Mouse (Mus musculus): ENCODE results near the gene Tnfsf15.

The Tnfsf15 gene

GRCm38 (mm10) chr4:63744693-63745171, at the start of gene Tnfsf15:
Gene Tnfsf15 (minus strand): TSS chr4:63745113.
- DNase-seq (ENCODE audit: low spot score in 2 of 2), result no peak

GRCm38 (mm10) chr4:63792328-63792727, 47.4 kb upstream of the Tnfsf15 start:
- no peak for DNase-seq (ENCODE audit: low spot score in 2 of 2)

- no peak for DNase-seq (ENCODE audit: low spot score in 2 of 2)
These were observed 40.6 kb upstream of the Tnfsf15 start for GRCm38 (mm10) chr4:63785466-63785865.

- DNase-seq (ENCODE audit: low spot score in 2 of 2), result no peak
These were observed 38.9 kb upstream of the Tnfsf15 start for GRCm38 (mm10) chr4:63783826-63784225.

GRCm38 (mm10) chr4:63782970-63783613, 38.2 kb upstream of the Tnfsf15 start:
- no peak for DNase-seq (ENCODE audit: low spot score in 2 of 2)

DNA sequence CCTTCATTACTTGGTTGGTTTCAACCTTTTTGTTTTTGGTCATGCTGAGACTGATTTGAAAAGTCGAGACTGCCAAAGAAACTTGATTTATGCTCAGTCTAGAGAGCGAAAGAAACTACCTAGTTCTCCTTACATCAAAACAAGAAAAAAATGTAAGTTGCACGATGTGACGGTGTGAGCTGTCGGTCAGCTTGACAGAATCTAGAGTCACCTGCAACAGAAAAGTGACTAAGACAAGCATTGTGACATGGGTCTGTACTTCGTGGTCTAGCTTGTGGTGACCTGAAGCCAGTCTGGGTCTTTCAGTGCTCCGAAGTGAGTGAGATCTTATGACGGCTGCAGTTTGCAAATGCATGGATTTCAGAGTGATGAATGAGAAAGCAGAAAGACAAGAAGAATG, 32.3 kb upstream of the Tnfsf15 start:
- no peak for DNase-seq (ENCODE audit: low spot score in 2 of 2)

- no peak for DNase-seq (ENCODE audit: low spot score in 2 of 2)
These were observed 28.6 kb upstream of the Tnfsf15 start for GRCm38 (mm10) chr4:63773306-63774090.

DNA sequence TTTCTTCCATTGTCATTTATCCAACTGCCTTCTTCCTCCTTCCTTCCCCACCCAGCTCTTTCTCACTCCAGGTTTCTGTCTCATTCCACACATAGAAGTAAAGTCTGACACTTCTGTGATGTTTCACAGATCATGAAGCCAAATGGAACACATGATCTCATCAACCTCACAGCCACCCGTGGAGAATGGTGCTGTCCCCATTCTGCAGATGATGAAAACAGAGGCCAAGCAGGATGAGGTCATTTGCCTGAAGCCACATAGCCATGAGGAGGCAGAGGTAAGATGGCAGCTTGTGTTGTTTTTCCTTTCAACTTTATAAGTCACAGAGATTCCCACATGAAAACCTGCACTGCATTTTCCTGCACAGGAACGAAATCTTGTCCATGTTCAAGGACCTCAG, 27.6 kb upstream of the Tnfsf15 start:
- DNase-seq (ENCODE audit: low spot score in 2 of 2), result no peak

DNA sequence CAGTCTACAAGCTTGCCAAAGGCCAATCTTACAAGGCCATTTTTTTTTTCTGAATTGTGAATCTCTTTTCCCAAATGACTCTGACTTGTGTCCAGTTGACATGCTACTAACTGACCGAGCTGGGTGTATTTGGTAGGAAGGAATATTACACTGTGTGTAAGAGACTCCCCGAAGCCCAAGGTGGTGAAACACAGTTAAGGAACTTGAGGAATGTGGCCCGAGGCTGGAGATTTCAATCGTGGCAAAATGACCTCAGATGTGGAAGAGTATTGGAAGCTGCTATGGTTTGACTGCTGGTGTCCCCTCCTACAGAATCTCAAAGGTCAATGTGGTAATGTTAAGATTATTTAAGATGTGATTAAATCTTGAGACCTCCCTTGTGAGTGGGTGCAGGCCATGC, 26.4 kb upstream of the Tnfsf15 start:
- no peak for DNase-seq (ENCODE audit: low spot score in 2 of 2)

DNA sequence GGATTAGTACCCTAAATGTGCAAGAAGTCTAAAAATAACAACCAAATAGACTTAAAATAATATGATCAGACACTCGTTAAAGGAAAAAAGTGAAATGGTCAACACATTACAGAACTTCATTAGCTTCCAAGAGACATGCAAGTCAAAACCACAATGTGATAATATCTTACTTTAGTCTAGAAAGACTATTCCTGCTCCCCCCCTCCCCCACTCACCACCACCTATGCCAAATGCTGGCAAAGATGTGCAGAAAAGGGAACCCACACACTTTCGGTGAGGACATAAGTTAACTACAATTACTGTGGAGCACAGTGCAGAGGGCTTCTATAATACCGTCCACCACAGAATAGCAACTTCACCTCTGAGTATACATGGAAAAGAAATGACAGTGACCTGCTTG, 24.2 kb upstream of the Tnfsf15 start:
- DNase-seq (ENCODE audit: low spot score in 2 of 2), result no peak

DNA sequence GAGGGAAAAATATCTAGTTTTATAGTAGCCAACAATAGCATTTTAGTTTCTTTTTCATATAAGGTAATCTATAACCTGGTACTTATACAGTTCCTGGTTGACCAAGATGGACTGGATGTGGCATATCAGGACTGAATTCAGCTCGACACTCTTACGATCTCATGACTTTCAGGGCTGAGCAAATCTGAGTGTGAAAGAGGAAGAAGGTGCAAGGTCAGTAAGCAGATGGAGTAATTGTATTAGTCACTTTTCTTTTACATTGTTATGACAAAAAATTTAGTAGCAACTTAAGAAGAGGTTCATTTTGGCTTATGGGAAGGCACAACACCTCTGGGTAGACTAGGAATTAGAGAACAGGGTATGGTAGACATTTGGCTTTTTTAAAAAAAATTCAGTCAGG, 20.1 kb upstream of the Tnfsf15 start:
- DNase-seq (ENCODE audit: low spot score in 2 of 2), result no peak

GRCm38 (mm10) chr4:63759931-63760330, 15.0 kb upstream of the Tnfsf15 start:
- no peak for DNase-seq (ENCODE audit: low spot score in 2 of 2)

DNA sequence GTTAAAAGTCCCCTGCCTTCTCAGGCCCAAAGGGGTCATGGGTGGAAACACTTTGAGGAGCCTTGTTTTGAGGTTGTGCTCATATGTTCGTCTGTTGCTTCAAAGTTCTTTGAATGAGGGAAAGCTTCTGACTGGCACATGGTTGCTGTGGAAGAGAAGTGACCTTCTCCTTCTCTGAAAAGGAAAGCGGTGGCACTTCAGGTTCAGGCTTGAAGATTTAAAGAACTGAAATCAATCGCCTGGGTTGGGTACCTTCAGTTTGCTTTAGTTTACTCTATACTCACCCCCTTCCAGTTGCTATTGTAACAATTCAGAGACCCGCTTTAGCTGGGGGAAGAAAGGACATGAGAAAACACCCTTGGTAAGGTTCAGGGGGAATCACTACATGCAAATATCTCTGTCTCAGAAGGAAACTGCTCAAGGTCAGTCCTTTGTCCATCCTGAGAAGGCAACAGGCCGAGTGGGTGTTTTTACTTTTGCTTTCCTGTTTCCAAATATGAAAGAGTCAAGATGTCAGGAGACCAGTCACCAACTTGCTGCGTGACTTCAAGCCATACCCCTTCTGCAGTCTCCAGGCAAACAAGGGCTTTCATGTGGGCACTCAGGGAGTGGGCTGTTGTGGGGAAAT, 12.7 kb upstream of the Tnfsf15 start:
- no peak for DNase-seq (ENCODE audit: low spot score in 2 of 2)

- DNase-seq (ENCODE audit: low spot score in 2 of 2), result no peak
These were observed 11.2 kb upstream of the Tnfsf15 start for GRCm38 (mm10) chr4:63756072-63756471.

- no peak for DNase-seq (ENCODE audit: low spot score in 2 of 2)
These were observed 9.6 kb upstream of the Tnfsf15 start for GRCm38 (mm10) chr4:63754467-63755020.

DNA sequence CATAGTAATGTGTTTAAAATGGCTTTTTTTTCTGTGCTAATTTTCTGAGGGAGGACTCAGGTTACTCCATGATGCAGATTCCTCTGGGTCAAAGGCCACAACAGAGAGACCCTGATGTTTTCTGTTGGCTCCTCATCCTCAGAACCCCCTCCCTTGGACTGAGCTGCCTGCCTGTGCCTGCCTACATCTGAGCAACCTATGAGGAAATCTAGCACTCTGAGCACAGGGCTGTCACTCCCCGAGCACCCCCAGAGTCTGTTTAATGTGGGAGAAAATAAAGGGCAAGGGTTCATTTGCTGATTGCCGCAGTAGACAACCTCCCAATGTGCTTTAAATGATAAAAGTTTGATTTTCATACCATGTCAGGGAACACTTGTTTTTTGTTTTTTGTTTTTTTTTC, 8.9 kb upstream of the Tnfsf15 start:
- DNase-seq (ENCODE audit: low spot score in 2 of 2), result no peak

DNA sequence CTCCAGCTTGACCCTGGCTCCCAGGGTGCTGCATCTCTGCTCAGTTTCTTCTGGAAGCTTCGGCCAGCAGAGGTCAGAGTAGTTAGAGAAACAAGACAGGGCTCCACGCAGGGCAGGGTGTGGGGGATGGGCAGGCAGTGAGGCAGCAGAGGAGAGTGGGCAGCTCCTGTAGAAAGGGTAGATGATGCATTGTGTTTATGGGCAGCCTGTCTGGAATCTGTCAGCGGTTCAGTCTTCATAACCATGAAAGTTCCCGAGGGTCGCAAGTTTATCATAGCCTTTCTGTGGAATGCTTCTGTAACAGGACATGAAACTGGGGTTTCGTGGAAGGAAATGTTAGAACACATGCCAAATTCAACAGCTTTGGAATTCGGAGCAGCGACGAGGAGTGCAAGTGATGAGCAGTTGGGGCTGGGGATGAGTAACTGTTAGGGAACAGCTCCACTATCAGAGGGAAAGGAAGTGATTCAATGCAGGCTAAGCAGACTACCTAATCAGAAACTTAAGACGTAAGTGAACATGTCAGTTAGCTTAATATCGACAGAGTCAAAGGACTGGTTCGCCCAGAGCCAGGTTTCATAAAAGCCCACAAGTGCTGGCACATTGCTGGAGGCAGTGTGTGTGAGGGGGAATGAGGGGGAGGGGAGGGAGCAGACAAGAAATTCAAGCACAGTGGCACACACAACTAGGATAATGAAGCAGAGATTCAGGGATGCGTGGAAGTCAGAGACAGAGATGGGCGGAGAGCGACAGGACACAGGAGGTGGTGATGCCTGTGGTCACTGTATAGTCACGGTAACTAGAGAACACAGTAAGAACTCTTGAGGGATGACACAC, 8.0 kb upstream of the Tnfsf15 start:
- peak in 1 of 2 experiments; percentile 5 for DNase-seq (ENCODE audit: low spot score in 2 of 2)

- DNase-seq (ENCODE audit: low spot score in 2 of 2), result no peak
These were observed 3.3 kb upstream of the Tnfsf15 start for GRCm38 (mm10) chr4:63748061-63748730.

DNA sequence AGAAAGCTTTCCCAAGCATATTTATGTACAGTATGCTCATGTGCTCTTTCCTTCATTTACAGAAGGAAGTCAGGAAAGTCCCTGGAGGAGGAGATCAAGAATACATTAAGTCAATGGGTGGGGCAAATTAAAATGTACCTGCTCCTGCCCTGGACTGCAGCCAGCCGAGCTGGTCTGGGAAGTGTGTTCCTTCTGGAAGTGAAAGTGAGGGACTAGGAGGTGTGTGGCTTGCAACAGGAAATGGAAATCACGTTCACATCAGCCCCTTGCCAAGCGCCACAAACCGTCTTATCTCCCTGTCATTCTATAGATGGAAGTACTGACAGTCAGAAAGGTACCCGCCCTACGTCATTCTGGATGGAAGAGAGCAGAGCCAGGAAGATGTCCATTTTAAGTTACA, 358 bp upstream of the Tnfsf15 start:
- no peak for DNase-seq (ENCODE audit: low spot score in 2 of 2)

DNA sequence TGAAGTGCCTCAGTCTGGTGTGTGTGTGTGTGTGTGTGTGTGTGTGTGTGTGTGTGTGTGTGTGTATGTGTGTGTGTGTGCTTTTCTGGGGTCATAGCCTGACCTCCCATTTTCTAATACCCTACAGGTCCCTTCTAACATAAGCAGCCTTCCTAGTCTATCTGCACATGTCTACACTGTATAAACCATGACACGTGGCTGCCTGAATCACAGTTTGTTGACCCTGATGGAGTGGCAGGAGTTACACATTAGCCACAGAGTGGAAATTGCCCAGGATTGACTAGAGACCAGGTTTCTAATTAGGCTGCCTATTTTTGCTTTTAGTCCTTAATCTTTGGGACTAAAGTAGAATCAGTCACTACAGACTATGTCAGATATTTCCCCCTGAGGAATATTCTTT, 1.3 kb downstream of the Tnfsf15 start:
- DNase-seq (ENCODE audit: low spot score in 2 of 2), result no peak

DNA sequence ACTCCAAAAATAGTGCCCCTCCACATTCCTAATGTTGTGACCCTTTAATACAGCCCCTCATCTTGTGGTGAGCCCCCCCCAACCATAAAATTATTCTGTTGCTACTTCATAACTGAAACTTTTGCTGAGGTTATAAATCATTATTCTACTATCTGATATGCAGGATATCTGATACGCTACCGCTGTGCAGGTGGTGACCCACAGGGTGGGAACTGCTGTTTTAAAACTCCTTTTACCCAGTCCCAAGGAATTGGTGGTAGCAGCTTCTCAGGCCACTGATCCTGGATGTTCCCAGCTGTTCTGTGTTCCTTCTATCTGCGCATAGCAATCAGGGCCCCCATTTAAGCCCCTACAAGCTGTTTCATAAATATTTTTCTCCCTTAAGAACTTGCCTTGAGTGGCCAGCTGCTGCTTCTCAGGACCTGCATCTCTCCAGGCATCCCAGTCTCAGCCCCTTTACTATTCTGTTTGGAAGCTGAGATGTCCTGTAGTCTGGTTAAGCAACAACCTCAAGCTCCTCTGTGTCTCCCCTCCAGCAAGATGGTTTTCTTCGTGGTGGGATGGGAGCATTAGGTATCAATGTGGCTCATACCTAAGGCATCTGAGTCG, 2.0 kb downstream of the Tnfsf15 start:
- DNase-seq (ENCODE audit: low spot score in 2 of 2), result no peak

All from thymus, postnatal 10 days (tissue).